Mouse (Mus musculus) limb, embryonic 10.5 days (tissue): ENCODE measurements around the gene Cfb. TPM values are rescaled to one million over a fixed set of nuclear protein-coding genes. Genes with fewer than 3 reads are reported as not detected.
A peak's percentile ranks its signal among the peaks of the same experiment; 100 is the strongest.
"Not testable (repeated sequence)": the region's sequence is repeated elsewhere in the genome, so short reads cannot be mapped to it uniquely, and the experiment has no call there.

ENCODE experiments used
- DNase-seq: peaks from one replicate; pipeline ENCODE4 v3.0.0-alpha.2; 2017; ENCODE audit warnings: low spot score
- H3K27ac ChIP-seq: fragments of 300-500 bp; sonication (generic); 2 replicates; pipeline ENCODE4 v1.5.1; 2016; ENCODE audit warnings: mild to moderate bottlenecking
- H3K27me3 ChIP-seq: fragments of 300-500 bp; sonication (generic); 2 replicates; pipeline ENCODE4 v1.6.1; 2016; ENCODE audit warnings: low read depth, mild to moderate bottlenecking; ENCODE audit not compliant: poor library complexity, severe bottlenecking
- H3K36me3 ChIP-seq: fragments of 300-500 bp; sonication (generic); 2 replicates; pipeline ENCODE4 v1.6.1; 2016; ENCODE audit warnings: mild to moderate bottlenecking, moderate library complexity
- H3K4me1 ChIP-seq: fragments of 300-500 bp; sonication (generic); 2 replicates; pipeline ENCODE4 v1.6.1; 2016
- H3K4me3 ChIP-seq: fragments of 300-500 bp; sonication (generic); 2 replicates; pipeline ENCODE4 v1.5.1; 2016; ENCODE audit warnings: mild to moderate bottlenecking, moderate library complexity
- H3K9me3 ChIP-seq: fragments of 300-500 bp; sonication (generic); replicated peaks from 2 replicates; pipeline ENCODE4 v1.6.1; 2016; ENCODE audit warnings: mild to moderate bottlenecking
- WGBS: fragments of 180-500 bp; shearing (Covaris S2); methylation state at CpG from one replicate; pipeline ENCODE4 v1.1.7; 2016; 5-methylcytosine and 5-hydroxymethylcytosine counted together
- polyA plus RNA-seq: library from polyadenylated mRNA; unstranded; fragments of >200 nt; fragmentation: Nextera tagmentation; extraction: Ambion mirVana; gene quantifications from 2 replicates; pipeline ENCODE4 v1.2.1, GENCODE M21; 2016

Gene Cfb
- polyA plus RNA-seq: 2.1 and 2.5 TPM in 2 replicates

DNA sequence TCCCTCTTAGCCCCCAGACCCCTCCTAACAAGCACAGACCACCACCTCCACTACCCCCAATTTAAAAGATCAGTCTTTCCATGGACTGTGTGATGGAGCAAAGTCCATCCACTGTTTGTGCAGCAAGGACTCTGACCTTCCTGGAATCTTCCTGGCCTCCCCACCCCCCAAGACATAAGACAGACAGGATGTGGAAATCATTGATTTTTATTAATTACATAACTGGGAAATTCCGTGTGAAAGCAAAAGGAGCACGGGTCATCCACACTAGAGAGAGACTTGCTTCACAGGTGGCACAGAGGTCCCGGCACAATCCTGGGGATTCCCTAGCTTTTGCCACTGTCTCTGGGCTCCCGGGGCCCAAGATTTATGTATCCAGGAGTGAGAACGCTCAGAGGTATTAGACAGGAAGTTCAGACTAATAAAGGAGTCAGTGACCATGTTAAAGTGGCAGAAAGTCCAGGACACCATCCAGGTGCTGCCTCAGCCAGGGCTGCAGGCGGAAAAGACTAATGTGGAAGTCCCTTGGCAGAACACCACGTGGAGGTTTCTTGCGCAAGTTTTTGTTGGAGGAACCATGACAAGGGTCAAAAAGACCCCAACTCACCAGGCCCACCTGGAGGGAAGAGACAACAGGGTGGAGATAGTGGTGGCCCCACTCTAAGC lies at the start of gene Cfb:
TSS of gene Cfb (minus strand) at position 103 of the 666 bp plus-strand sequence.
- Histone ChIP-seq H3K4me3 (no peak within 1 kb of the TSS), H3K9me3 (no peaks in the 10 kb centered on the region), H3K4me1 (peaks cover 17% of the 10 kb centered on the region), H3K27me3 (no peaks in the 10 kb centered on the region), H3K27ac (no peak within 1 kb of the TSS; the same call in 1 of the 2 replicates), H3K36me3 (peaks cover 12% of the 10 kb centered on the region)
- DNase-seq: no peak
- WGBS: 68% methylated on average over 8 of the region's 8 CpGs

- Histone ChIP-seq H3K27me3 (no peaks in the 10 kb centered on the region), H3K4me3 (no peak overlapping the region), H3K9me3 (no peaks in the 10 kb centered on the region), H3K36me3 (peaks cover 74% of the 10 kb centered on the region), H3K27ac (no peak overlapping the region), H3K4me1 (peaks cover 20% of the 10 kb centered on the region)
- 56% methylated on average over 5 of the region's 5 CpGs for WGBS
- peak; percentile 86 for DNase-seq
Observed at GRCm38 (mm10) chr17:34911945-34912351, 49.6 kb upstream of the Cfb start.

DNA sequence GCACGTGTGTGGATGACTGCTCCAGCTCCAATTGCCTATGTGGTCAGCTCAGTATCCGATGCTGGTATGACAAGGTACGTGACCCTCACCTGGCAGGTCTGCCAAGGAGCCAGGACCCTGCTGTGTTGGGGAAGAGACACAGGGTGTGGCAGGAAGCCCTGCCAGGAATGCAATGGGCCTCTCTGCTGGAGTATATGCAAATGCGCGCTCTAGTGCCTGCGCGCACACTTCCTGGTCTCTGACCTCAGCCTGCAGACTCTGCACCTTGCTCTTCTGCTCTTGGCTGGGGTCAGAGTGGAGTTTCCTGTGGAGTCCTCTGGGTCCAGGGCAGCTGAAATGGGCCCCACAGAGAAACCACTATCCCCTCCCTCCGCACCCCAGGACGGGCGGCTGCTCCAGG lies 48.7 kb upstream of the Cfb start:
- H3K9me3 ChIP-seq: no peaks in the 10 kb centered on the region
- H3K36me3 ChIP-seq: peaks cover 84% of the 10 kb centered on the region
- H3K4me1 ChIP-seq: peaks cover 20% of the 10 kb centered on the region
- 88% methylated on average over 10 of the region's 10 CpGs for WGBS
- no peaks in the 10 kb centered on the region for H3K27me3 ChIP-seq
- H3K27ac ChIP-seq: no peak overlapping the region
- DNase-seq: no peak
- peak overlapping the region; percentile 2; the same call in 1 of the 2 replicates for H3K4me3 ChIP-seq

DNA sequence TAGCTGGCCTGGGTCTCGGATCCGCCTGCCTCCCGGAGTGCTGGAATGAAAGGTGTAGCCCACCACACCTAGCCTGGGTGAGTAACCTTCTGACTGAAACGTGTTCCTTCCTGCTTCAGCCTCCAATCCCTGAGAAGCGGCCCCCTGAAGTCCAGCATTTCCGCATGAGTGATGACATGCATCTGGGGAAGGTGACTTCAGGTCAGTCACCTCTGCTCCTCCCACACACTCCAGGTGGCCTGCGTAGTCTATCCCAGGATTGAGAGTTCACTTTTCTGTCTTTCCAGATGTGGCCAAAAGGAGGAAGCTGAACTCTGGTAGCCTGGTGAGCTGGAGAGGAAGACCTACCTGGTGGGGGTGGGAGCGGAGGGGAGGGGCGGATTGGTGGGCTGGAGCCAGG lies 40.6 kb upstream of the Cfb start:
- Histone ChIP-seq H3K27ac (no peak overlapping the region), H3K4me3 (no peak overlapping the region), H3K9me3 (no peaks in the 10 kb centered on the region), H3K27me3 (no peaks in the 10 kb centered on the region), H3K36me3 (peaks cover 72% of the 10 kb centered on the region), H3K4me1 (peaks cover 17% of the 10 kb centered on the region)
- no peak for DNase-seq
- WGBS: 93% methylated on average over 9 of the region's 9 CpGs

DNA sequence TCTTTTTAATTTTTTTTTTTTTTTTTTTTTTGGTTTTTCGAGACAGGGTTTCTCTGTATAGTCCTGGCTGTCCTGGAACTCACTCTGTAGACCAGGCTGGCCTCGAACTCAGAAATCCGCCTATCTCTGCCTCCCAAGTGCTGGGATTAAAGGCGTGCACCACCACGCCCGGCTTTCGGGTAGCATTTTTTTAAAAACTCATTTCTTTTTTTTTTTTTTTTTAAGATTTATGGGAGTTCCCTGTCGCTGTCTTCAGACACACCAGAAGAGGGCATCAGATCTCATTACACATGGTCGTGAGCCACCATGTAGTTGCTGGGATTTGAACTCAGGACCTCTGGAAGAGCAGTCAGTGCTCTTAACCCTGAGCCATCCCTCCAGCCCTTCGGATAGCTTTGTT lies 39.6 kb upstream of the Cfb start:
- not testable (repeated sequence) for H3K4me3 ChIP-seq, H3K27ac ChIP-seq, H3K9me3 ChIP-seq, H3K27me3 ChIP-seq, DNase-seq
- peaks cover 63% of the 10 kb centered on the region for H3K36me3 ChIP-seq
- WGBS: 93% methylated on average over 9 of the region's 10 CpGs
- peaks cover 27% of the 10 kb centered on the region for H3K4me1 ChIP-seq

GRCm38 (mm10) chr17:34900826-34901225 lies 38.5 kb upstream of the Cfb start:
- Histone ChIP-seq H3K36me3 (peaks cover 63% of the 10 kb centered on the region), H3K4me1 (peaks cover 36% of the 10 kb centered on the region)
- H3K9me3 ChIP-seq, H3K27me3 ChIP-seq, H3K27ac ChIP-seq, H3K4me3 ChIP-seq, DNase-seq: not testable (repeated sequence)

DNA sequence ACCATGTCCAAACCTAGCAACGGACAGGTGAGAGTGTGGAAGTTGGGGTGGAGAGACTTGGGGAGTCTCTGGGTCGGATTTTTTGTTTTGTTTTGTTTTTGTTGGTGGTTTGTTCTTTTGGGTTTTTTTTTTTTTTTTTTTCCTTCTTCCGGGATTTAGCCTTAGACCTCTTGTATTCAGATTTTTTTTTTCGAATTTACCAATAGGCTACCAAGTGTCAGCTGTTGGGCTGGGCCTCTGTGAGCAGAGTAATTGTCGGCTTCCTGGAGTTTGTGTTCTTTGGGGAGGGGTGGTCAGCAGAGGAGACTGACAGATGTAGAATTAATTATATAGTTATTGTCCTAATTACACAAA lies 37.5 kb upstream of the Cfb start:
- Histone ChIP-seq H3K9me3 (no peaks in the 10 kb centered on the region), H3K4me3 (peak overlapping the region; percentile 99), H3K27ac (peak overlapping the region; percentile 100), H3K27me3 (no peaks in the 10 kb centered on the region), H3K36me3 (peaks cover 61% of the 10 kb centered on the region), H3K4me1 (peaks cover 46% of the 10 kb centered on the region)
- no peak for DNase-seq
- WGBS: 8% methylated on average over 5 of the region's 5 CpGs

DNA sequence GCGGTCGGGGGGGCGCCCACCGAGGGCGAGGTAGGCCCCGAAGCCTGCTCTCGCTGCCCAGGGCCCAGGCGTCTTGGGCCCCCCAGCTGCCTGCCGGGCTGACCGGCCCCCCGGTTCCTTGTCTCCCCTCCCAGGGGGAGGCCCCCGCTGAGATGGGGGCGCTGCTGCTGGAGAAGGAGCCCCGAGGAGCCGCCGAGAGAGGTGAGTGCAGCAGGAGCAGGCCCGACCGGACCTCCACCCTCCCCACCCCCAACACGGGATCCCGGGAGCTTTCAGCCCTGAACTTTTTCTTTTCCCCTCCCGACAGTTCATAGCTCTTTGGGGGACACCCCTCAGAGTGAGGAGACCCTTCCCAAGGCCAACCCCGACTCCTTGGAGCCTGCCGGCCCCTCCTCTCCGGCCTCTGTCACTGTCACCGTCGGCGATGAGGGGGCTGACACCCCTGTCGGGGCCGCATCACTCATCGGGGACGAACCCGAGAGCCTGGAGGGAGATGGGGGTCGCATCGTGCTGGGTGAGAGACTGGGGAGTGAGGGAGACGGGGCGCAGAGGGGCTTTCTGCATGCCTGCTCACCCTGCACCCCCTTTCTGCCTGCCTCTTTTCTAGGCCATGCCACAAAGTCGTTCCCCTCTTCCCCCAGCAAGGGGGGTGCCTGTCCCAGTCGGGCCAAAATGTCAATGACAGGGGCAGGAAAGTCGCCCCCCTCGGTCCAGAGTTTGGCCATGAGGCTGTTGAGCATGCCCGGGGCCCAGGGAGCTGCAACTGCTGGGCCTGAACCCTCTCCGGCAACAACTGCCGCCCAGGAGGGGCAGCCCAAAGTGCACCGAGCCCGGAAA lies 37.0 kb upstream of the Cfb start:
- Histone ChIP-seq H3K27me3 (no peaks in the 10 kb centered on the region), H3K4me3 (peak overlapping the region; percentile 99), H3K36me3 (peaks cover 55% of the 10 kb centered on the region), H3K9me3 (no peaks in the 10 kb centered on the region), H3K4me1 (peaks cover 46% of the 10 kb centered on the region), H3K27ac (peak overlapping the region; percentile 100)
- under 1% methylated on average over 43 of the region's 45 CpGs for WGBS
- DNase-seq: peak; percentile 60

DNA sequence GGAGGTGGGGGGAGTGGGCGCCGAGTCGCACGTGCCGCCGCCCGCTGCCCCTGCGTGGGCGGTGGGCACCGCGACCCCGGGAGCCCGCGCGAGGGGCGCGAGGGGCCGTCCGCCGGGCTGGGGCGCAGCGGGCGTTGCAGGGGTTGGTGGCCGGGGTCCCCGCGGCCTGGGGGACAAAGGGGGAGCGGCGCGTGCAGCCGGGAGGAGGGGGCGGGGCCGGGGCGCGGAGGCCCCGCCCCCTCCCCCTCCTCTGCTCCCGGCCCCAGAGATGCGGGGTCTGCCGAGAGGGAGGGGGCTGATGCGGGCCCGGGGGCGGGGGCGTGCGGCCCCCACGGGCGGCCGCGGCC lies 36.4 kb upstream of the Cfb start:
- Histone ChIP-seq H3K4me1 (peaks cover 51% of the 10 kb centered on the region), H3K36me3 (peaks cover 49% of the 10 kb centered on the region), H3K27me3 (no peaks in the 10 kb centered on the region), H3K9me3 (no peaks in the 10 kb centered on the region), H3K27ac (peak overlapping the region; percentile 100), H3K4me3 (peak overlapping the region; percentile 99)
- DNase-seq: peak; percentile 79
- 1% methylated on average over 42 of the region's 47 CpGs for WGBS

DNA sequence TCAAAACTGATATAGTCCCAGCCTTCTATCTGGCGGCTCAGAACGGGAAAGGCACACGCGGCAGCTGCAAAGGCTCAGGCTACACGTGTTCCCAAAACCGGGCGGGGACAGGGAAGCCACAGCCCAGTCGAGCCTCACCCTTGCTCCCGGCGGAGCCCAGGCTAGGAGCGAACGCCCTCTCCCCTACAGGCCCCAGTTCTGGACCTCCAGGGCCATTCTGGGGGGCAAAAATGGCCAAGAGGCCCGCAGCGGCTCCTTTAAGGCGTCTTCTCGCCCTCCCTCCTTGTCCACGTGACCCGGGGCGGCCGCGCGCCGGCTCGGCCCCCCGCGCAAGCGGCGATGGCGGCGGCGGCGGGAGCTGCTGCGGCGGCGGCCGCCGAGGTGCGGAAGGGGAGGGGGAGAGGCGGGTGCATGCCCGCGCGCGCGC lies 35.9 kb upstream of the Cfb start, which contains the start of the genes C2 and Ehmt2:
TSS of gene C2 (minus strand) at position 106 of the 427 bp plus-strand sequence.
TSS of gene Ehmt2 (plus strand) at position 310 of the 427 bp plus-strand sequence.
- peak; percentile 90 for DNase-seq
- Histone ChIP-seq H3K4me1 (peaks cover 56% of the 10 kb centered on the region), H3K4me3 (peak within 1 kb of the TSS; percentile 99), H3K9me3 (no peaks in the 10 kb centered on the region), H3K27ac (peak within 1 kb of the TSS; percentile 100), H3K27me3 (no peaks in the 10 kb centered on the region), H3K36me3 (peaks cover 44% of the 10 kb centered on the region)
- WGBS: under 1% methylated on average over 43 of the region's 44 CpGs

DNA sequence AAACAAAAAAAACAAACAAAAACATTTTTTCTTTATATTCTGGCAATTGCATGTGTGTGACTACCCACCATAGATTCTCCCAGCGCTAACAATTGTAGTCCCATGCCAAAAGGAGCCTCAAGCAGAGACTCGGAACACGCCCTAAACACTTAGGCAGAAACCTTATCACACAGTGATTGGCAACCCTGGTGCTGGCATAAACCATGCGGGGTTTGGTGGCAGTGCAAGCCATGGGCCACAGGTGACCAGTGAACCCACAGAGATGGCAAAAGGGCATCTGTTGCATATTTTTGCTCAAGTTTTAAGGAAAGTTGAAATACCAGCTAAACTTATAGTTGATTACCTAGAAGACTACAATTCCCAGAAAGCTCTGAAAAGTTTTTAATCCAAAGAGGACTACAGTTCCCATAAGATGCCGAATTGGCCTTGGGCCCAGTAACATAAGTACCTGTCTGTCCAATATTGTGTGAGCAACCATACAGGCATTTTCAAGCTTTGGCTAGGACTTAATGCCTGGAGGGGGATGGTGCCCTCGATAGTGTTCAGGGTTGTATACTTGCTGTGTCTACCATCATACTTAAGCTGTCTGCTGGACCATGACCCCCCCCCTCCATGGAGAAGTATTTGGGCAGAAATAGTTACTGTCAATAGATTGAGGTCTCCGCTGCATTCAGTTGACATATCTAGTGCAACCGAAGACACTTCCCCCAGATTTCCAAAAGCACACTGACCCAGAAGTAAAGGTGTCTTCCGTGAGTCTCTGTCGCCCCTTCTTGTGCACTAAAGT lies 35.2 kb upstream of the Cfb start:
- DNase-seq: peak; percentile 46
- peaks cover 38% of the 10 kb centered on the region for H3K36me3 ChIP-seq
- no peaks in the 10 kb centered on the region for H3K9me3 ChIP-seq
- peak overlapping the region; percentile 100 for H3K27ac ChIP-seq
- peaks cover 56% of the 10 kb centered on the region for H3K4me1 ChIP-seq
- H3K27me3 ChIP-seq: no peaks in the 10 kb centered on the region
- 27% methylated on average over 10 of the region's 10 CpGs for WGBS
- H3K4me3 ChIP-seq: peak overlapping the region; percentile 99

DNA sequence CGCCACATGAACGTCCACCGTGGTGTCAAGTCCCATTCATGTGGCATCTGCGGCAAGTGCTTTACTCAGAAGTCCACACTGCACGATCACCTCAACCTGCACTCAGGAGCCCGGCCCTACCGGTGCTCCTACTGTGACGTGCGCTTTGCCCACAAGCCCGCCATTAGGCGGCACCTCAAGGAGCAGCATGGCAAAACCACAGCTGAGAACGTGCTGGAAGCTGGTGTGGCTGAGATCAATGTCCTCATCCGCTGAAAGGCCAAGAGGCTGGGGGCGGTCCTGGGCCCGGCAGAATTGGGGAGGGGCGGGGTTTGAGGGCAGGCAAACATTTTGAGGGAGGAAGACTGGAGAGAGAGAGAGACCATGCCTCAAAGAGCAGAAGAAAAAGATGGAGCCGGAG lies 34.0 kb upstream of the Cfb start:
- 0 out of 2 replicates have a peak overlapping the region, but pooled peaks have one; percentile 99 for H3K27ac ChIP-seq
- H3K4me3 ChIP-seq: peak overlapping the region; percentile 99
- 90% methylated on average over 17 of the region's 17 CpGs for WGBS
- no peaks in the 10 kb centered on the region for H3K9me3 ChIP-seq
- H3K4me1 ChIP-seq: peaks cover 56% of the 10 kb centered on the region
- no peaks in the 10 kb centered on the region for H3K27me3 ChIP-seq
- H3K36me3 ChIP-seq: peaks cover 27% of the 10 kb centered on the region
- DNase-seq: no peak
